Mouse (Mus musculus) gastrocnemius, postnatal 36 days (tissue): ENCODE results near the gene Dio2. TPM values are rescaled to one million over a fixed set of nuclear protein-coding genes. Genes with fewer than 3 reads are reported as not detected.

Source experiments
- DNase-seq, 2 experiments: peaks; one replicate each; pipeline ENCODE4 v3.0.0; 2022
- intact Hi-C: fragments of 180-260 bp; cut with DNase I; formaldehyde crosslinking; loops from one replicate; pipeline ENCODE4 v1.15.1; 2025
- long read RNA-seq, 2 experiments: library from polyadenylated mRNA; stranded (forward); transcript quantifications; one replicate each; pipeline ENCODE4 v2.0.0; 2021
- total RNA-seq, 2 experiments: library from RNA; stranded (reverse); gene quantifications; 2 replicates each; pipeline ENCODE4 v1.2.3; 2021

Gene Dio2
- total RNA-seq = 1 to 10 TPM in 1 of 2 experiments, under 1 TPM in 1; 0.96 to 1.4 TPM
- long read RNA-seq, experiment 1 = 0 reads
- long read RNA-seq, experiment 2, partial matches to known transcripts = 0 of 1 reads
- long read RNA-seq, experiment 2, other reads (novel, unspliced or antisense) = 1 of 1 reads

- no peak for DNase-seq
- intact Hi-C loops = loop anchor here (10.0 kb wide), 1 partner anchor 166 kb away; no protein-coding TSS in a partner anchor
Measured at GRCm38 (mm10) chr12:90738388-90739223, at the start of gene Dio2. Gene Dio2 (minus strand): TSS chr12:90738438.

- intact Hi-C loops = no loop called here
- no peak for DNase-seq
Measured at GRCm38 (mm10) chr12:90781438-90781837, 43.2 kb upstream of the Dio2 start.

GRCm38 (mm10) chr12:90744752-90745151 lies 6.5 kb upstream of the Dio2 start:
- intact Hi-C loops = loop anchor here (5.0 kb wide), 1 partner anchor 568 kb away; no protein-coding TSS in a partner anchor
- DNase-seq = no peak

GRCm38 (mm10) chr12:90743633-90744032 lies 5.4 kb upstream of the Dio2 start:
- no peak for DNase-seq
- intact Hi-C loops = loop anchor here (5.0 kb wide), 1 partner anchor 569 kb away; no protein-coding TSS in a partner anchor

- intact Hi-C loops = loop anchor here (2.0 to 5.0 kb wide), 2 partner anchors 348 to 572 kb away; no protein-coding TSS in a partner anchor
Measured at GRCm38 (mm10) chr12:90740468-90740867, 2.2 kb upstream of the Dio2 start.

GRCm38 (mm10) chr12:90737932-90738331 lies 306 bp downstream of the Dio2 start:
- DNase-seq = peak in 1 of 2 experiments; percentile 16
- intact Hi-C loops = loop anchor here (10.0 kb wide), 1 partner anchor 167 kb away; no protein-coding TSS in a partner anchor

More at GRCm38 (mm10) chr12:90740468-90740867, 2.2 kb upstream of the Dio2 start:
- peak; percentile 22 to 67 for DNase-seq

GRCm38 (mm10) chr12:90735447-90735846 lies 2.8 kb downstream of the Dio2 start:
- intact Hi-C loops = loop anchor here (10.0 kb wide), 1 partner anchor 169 kb away; no protein-coding TSS in a partner anchor
- DNase-seq = no peak

GRCm38 (mm10) chr12:90734503-90734902 lies 3.7 kb downstream of the Dio2 start:
- DNase-seq = no peak
- intact Hi-C loops = loop anchor here (10.0 kb wide), 1 partner anchor 170 kb away; no protein-coding TSS in a partner anchor

GRCm38 (mm10) chr12:90733721-90734120 lies 4.5 kb downstream of the Dio2 start:
- no peak for DNase-seq
- intact Hi-C loops = loop anchor here (10.0 kb wide), 1 partner anchor 171 kb away; no protein-coding TSS in a partner anchor

GRCm38 (mm10) chr12:90729648-90730047 lies 8.6 kb downstream of the Dio2 start:
- intact Hi-C loops = loop anchor here (5.0 to 10.0 kb wide), 2 partner anchors 175 to 583 kb away; no protein-coding TSS in a partner anchor
- DNase-seq = peak; percentile 38 to 44

- no peak for DNase-seq
- intact Hi-C loops = loop anchor here (5.0 kb wide), 1 partner anchor 587 kb away; no protein-coding TSS in a partner anchor
Measured at GRCm38 (mm10) chr12:90725107-90725506, 13.1 kb downstream of the Dio2 start.

- DNase-seq = no peak
- intact Hi-C loops = loop anchor here (5.0 kb wide), 1 partner anchor 588 kb away; no protein-coding TSS in a partner anchor
Measured at GRCm38 (mm10) chr12:90724644-90725043, 13.6 kb downstream of the Dio2 start.

- intact Hi-C loops = no loop called here
- no peak for DNase-seq
Measured at GRCm38 (mm10) chr12:90694135-90694534, 44.1 kb downstream of the Dio2 start.
